ENCODE assay signal across 8 mouse cellular contexts in genomic region chr17:5748501-5748894, GRCm38 (mm10).
DNase-seq lines count a peak whose midpoint lies in the region; ATAC-seq and TF ChIP-seq lines count a peak whose summit lies in the region.

No protein-coding gene starts in this region.

- H3K9ac ChIP-seq in intestine, postnatal 0 days (ENCODE audit: low read depth, low read length): no peak overlapping the region
- H3K9ac ChIP-seq in intestine, embryonic 16.5 days (ENCODE audit: low read depth, low read length): no peak overlapping the region
- no peak overlapping the region for H3K9ac ChIP-seq in embryonic facial prominence, embryonic 14.5 days (ENCODE audit: low read depth, low read length)
- H3K9ac ChIP-seq in kidney, embryonic 15.5 days: no peak overlapping the region

- no peaks in the 10 kb centered on the region; the same call in 1 of the 2 replicates for H3K4me1 ChIP-seq in intestine, postnatal 0 days (replicated peaks; ENCODE audit: control insufficient read depth, insufficient read depth, low read length)
- H3K4me1 ChIP-seq in intestine, embryonic 16.5 days (ENCODE audit: control insufficient read depth, insufficient read depth, low read length): no peaks in the 10 kb centered on the region; the same call in 1 of the 2 replicates
- H3K4me1 ChIP-seq in embryonic facial prominence, embryonic 14.5 days (ENCODE audit: control insufficient read depth, insufficient read depth, low read length): no peaks in the 10 kb centered on the region; the same call in 1 of the 2 replicates
- H3K4me1 ChIP-seq in kidney, embryonic 15.5 days: peaks cover 11% of the 10 kb centered on the region

- H3K9me3 ChIP-seq in intestine, postnatal 0 days (ENCODE audit: control insufficient read depth): no peaks in the 10 kb centered on the region
- H3K9me3 ChIP-seq in intestine, embryonic 16.5 days (ENCODE audit: control insufficient read depth, low read length): no peaks in the 10 kb centered on the region
- H3K9me3 ChIP-seq in embryonic facial prominence, embryonic 14.5 days (ENCODE audit: control insufficient read depth, low read length): no peaks in the 10 kb centered on the region
- H3K9me3 ChIP-seq in kidney, embryonic 15.5 days (replicated peaks): no peaks in the 10 kb centered on the region

- H3K27ac ChIP-seq in intestine, postnatal 0 days (ENCODE audit: low read depth, low read length): no peak overlapping the region
- no peak overlapping the region for H3K27ac ChIP-seq in intestine, embryonic 16.5 days (ENCODE audit: low read length)
- no peak overlapping the region for H3K27ac ChIP-seq in embryonic facial prominence, embryonic 14.5 days (replicated peaks; ENCODE audit: low read depth, low read length)
- no peak overlapping the region for H3K27ac ChIP-seq in kidney, embryonic 15.5 days

- no peak overlapping the region for H3K4me2 ChIP-seq in intestine, postnatal 0 days (replicated peaks; ENCODE audit: low read depth)
- H3K4me2 ChIP-seq in intestine, embryonic 16.5 days (ENCODE audit: low read depth, low read length): no peak overlapping the region
- H3K4me2 ChIP-seq in embryonic facial prominence, embryonic 14.5 days (ENCODE audit: low read depth, low read length): no peak overlapping the region
- H3K4me2 ChIP-seq in kidney, embryonic 15.5 days: no peak overlapping the region

- DNase-seq in B cell, adult 2 months: peak; percentile 63 to 64
- peak; percentile 46 for DNase-seq in MN1 (ENCODE audit: low spot score)
- DNase-seq in embryonic facial prominence, embryonic 14.5 days (ENCODE audit: low spot score): peak; percentile 40
- peak; percentile 48 for DNase-seq in thymus, postnatal 4 days
- no peak for DNase-seq in layer of hippocampus, adult 11-12 months (ENCODE audit: low spot score)

- 9% methylated on average over 4 of the region's 4 CpGs for WGBS in intestine, postnatal 0 days
- 9% methylated on average over 4 of the region's 4 CpGs for WGBS in intestine, embryonic 16.5 days
- 7% methylated on average over 4 of the region's 4 CpGs for whole genome bisulfite sequencing in embryonic facial prominence, embryonic 14.5 days
- WGBS in kidney, embryonic 15.5 days: 6% methylated on average over 4 of the region's 4 CpGs

- no peak for ATAC-seq in intestine, postnatal 0 days
- no peak for ATAC-seq in intestine, embryonic 16.5 days
- no peak for ATAC-seq in embryonic facial prominence, embryonic 14.5 days (ENCODE audit: low read depth)
- no peak for ATAC-seq in kidney, embryonic 15.5 days (replicated peaks; ENCODE audit: low FRiP score)

- H3K36me3 ChIP-seq in intestine, postnatal 0 days (ENCODE audit: control insufficient read depth, insufficient read depth): no peaks in the 10 kb centered on the region
- no peaks in the 10 kb centered on the region for H3K36me3 ChIP-seq in intestine, embryonic 16.5 days (ENCODE audit: control insufficient read depth, insufficient read depth, low read length)
- H3K36me3 ChIP-seq in embryonic facial prominence, embryonic 14.5 days (ENCODE audit: control insufficient read depth, insufficient read depth, low read length): no peaks in the 10 kb centered on the region
- H3K36me3 ChIP-seq in kidney, embryonic 15.5 days: no peaks in the 10 kb centered on the region

- H3K27me3 ChIP-seq in intestine, postnatal 0 days (replicated peaks; ENCODE audit: control insufficient read depth, insufficient read depth, low read length): no peaks in the 10 kb centered on the region
- H3K27me3 ChIP-seq in intestine, embryonic 16.5 days (replicated peaks; ENCODE audit: control insufficient read depth, insufficient read depth, low read length): no peaks in the 10 kb centered on the region
- H3K27me3 ChIP-seq in embryonic facial prominence, embryonic 14.5 days (replicated peaks; ENCODE audit: control insufficient read depth, insufficient read depth, low read length): no peaks in the 10 kb centered on the region
- H3K27me3 ChIP-seq in kidney, embryonic 15.5 days: no peaks in the 10 kb centered on the region

- TF ChIP-seq CTCF in intestine, postnatal 0 days (IDR thresholded peaks at IDR 0.05; ENCODE audit: low read depth): peak; percentile 71

- no peak overlapping the region for H3K4me3 ChIP-seq in intestine, postnatal 0 days (ENCODE audit: low read depth, low read length)
- no peak overlapping the region for H3K4me3 ChIP-seq in intestine, embryonic 16.5 days (ENCODE audit: low read length)
- no peak overlapping the region for H3K4me3 ChIP-seq in embryonic facial prominence, embryonic 14.5 days (ENCODE audit: low read depth, low read length)
- no peak overlapping the region for H3K4me3 ChIP-seq in kidney, embryonic 15.5 days (replicated peaks)
